ENCODE assay signal across 9 mouse cellular contexts in genomic region chr13:18124368-18124767, GRCm38 (mm10).
A peak's percentile ranks its signal among the peaks of the same experiment; 100 is the strongest.
DNase-seq lines count a peak whose midpoint lies in the region; ATAC-seq lines count a peak whose summit lies in the region.
"Had no signal": no experiment of that assay in that cellular context is flagged by ENCODE, and none has a peak within 500 bp of the region (broad histone marks: within the 10 kb centered on the region; RNA-seq: fewer than 3 reads in every experiment).

No protein-coding gene starts in this region.

- ATAC-seq in limb, embryonic 11.5 days (ENCODE audit: insufficient number of reproducible peaks, low FRiP score, low TSS enrichment, low read depth), result no peak
- ATAC-seq in neural tube, embryonic 13.5 days (ENCODE audit: low read depth), result no peak

- H3K4me1 ChIP-seq in limb, embryonic 11.5 days (ENCODE audit: control insufficient read depth, insufficient read depth, low read length), result no peaks in the 10 kb centered on the region
- peaks cover 14% of the 10 kb centered on the region for H3K4me1 ChIP-seq in neural tube, embryonic 13.5 days (replicated peaks)
- H3K4me1 ChIP-seq: megakaryocyte, embryonic 14.5 days had no signal

- H3K4me3 ChIP-seq in limb, embryonic 11.5 days (ENCODE audit: low read depth, low read length), result no peak overlapping the region
- H3K4me3 ChIP-seq in neural tube, embryonic 13.5 days, result no peak overlapping the region
- H3K4me3 ChIP-seq: megakaryocyte, embryonic 14.5 days had no signal

- H3K9me3 ChIP-seq in limb, embryonic 11.5 days (ENCODE audit: control insufficient read depth, low read length), result no peaks in the 10 kb centered on the region
- H3K9me3 ChIP-seq in neural tube, embryonic 13.5 days, result no peaks in the 10 kb centered on the region
- H3K9me3 ChIP-seq: megakaryocyte, embryonic 14.5 days had no signal

- H3K9ac ChIP-seq in limb, embryonic 11.5 days (ENCODE audit: low read length), result no peak overlapping the region
- no peak overlapping the region for H3K9ac ChIP-seq in neural tube, embryonic 13.5 days

- 25% methylated on average over 13 of the region's 13 CpGs for WGBS in limb, embryonic 11.5 days
- 26% methylated on average over 13 of the region's 13 CpGs for whole genome bisulfite sequencing in neural tube, embryonic 13.5 days

- no peaks in the 10 kb centered on the region for H3K36me3 ChIP-seq in limb, embryonic 11.5 days (ENCODE audit: control insufficient read depth, insufficient read depth, low read length)
- no peaks in the 10 kb centered on the region for H3K36me3 ChIP-seq in neural tube, embryonic 13.5 days

- H3K27ac ChIP-seq in limb, embryonic 11.5 days (replicated peaks; ENCODE audit: low read depth, low read length), result no peak overlapping the region
- no peak overlapping the region for H3K27ac ChIP-seq in neural tube, embryonic 13.5 days (replicated peaks)

- H3K4me2 ChIP-seq in limb, embryonic 11.5 days (ENCODE audit: low read depth, severe bottlenecking), result 0 out of 2 replicates have a peak overlapping the region, but pooled peaks have one; percentile 17
- H3K4me2 ChIP-seq in neural tube, embryonic 13.5 days, result peak overlapping the region; percentile 33

- H3K27me3 ChIP-seq in limb, embryonic 11.5 days (ENCODE audit: control insufficient read depth, insufficient read depth, low read length), result no peaks in the 10 kb centered on the region
- H3K27me3 ChIP-seq in neural tube, embryonic 13.5 days, result 0 out of 2 replicates have a peak, but pooled peaks cover 7% of the 10 kb centered on the region

- DNase-seq in gastrocnemius, adult 18-20 months (ENCODE audit: low spot score), result peak; percentile 4
- no peak for DNase-seq in gastrocnemius, postnatal 25 days
- peak; percentile 53 to 69 for DNase-seq in cerebellum, postnatal 25 days
- DNase-seq in gastrocnemius, postnatal 10 days, result peak; percentile 29
- DNase-seq in kidney, adult 8-10 months, result peak; percentile 2 to 43
- DNase-seq in limb, embryonic 11.5 days (ENCODE audit: low spot score), result peak; percentile 64
- DNase-seq in thymus, postnatal 10 days (ENCODE audit: low spot score in 2 of 2), result no peak

Comparison
In these comparisons a context has a peak if more than half of its experiments do, and no peak if none do; other contexts are left out.
1. DNase-seq: peak in gastrocnemius, adult 18-20 months (single experiment), cerebellum, postnatal 25 days (2 of 2), gastrocnemius, postnatal 10 days (single experiment), kidney, adult 8-10 months (2 of 2) and limb, embryonic 11.5 days (single experiment); none in gastrocnemius, postnatal 25 days (single experiment) and thymus, postnatal 10 days (0 of 2).